Mouse (Mus musculus) hindbrain, postnatal 0 days (tissue): ENCODE data around the gene Cnbp. TPM values are rescaled to one million over a fixed set of nuclear protein-coding genes. Genes with fewer than 3 reads are reported as not detected.

Experiments used
- ATAC-seq: fragments of 200-750 bp; cut with Nextera tagmentation; 2 replicates; pipeline ENCODE4 v1.8.0; 2017; ENCODE audit warnings: mild to moderate bottlenecking, moderate TSS enrichment, moderate library complexity
- DNase-seq: peaks from one replicate; pipeline ENCODE4 v3.0.0-alpha.2; 2015; ENCODE audit warnings: low spot score
- H3K27ac ChIP-seq: fragments of 300-500 bp; sonication (generic); 2 replicates; pipeline ENCODE4 v1.5.1; 2014; ENCODE audit warnings: mild to moderate bottlenecking
- H3K27me3 ChIP-seq: fragments of 300-500 bp; sonication (generic); 2 replicates; pipeline ENCODE4 v1.6.1; 2014; ENCODE audit warnings: low read length, mixed read lengths; ENCODE audit not compliant: insufficient read depth
- H3K36me3 ChIP-seq: fragments of 300-500 bp; sonication (generic); 2 replicates; pipeline ENCODE4 v1.6.1; 2014; ENCODE audit warnings: low read length, mixed read lengths; ENCODE audit not compliant: insufficient read depth
- H3K4me1 ChIP-seq: fragments of 300-500 bp; sonication (generic); 2 replicates; pipeline ENCODE4 v1.6.1; 2014; ENCODE audit warnings: antibody characterized with exemption, low read length, mixed read lengths; ENCODE audit not compliant: insufficient read depth
- H3K4me2 ChIP-seq: fragments of 300-500 bp; sonication (generic); 2 replicates; pipeline ENCODE4 v1.6.1; 2014; ENCODE audit warnings: low read depth, mild to moderate bottlenecking, low read length, moderate library complexity, mixed read lengths
- H3K4me3 ChIP-seq: fragments of 300-500 bp; sonication (generic); 2 replicates; pipeline ENCODE4 v1.5.1; 2014; ENCODE audit warnings: low read length
- H3K9ac ChIP-seq: fragments of 300-500 bp; sonication (generic); replicated peaks from 2 replicates; pipeline ENCODE4 v1.6.1; 2014; ENCODE audit warnings: mild to moderate bottlenecking, low read length, moderate library complexity, mixed read lengths
- H3K9me3 ChIP-seq: fragments of 300-500 bp; sonication (generic); 2 replicates; pipeline ENCODE4 v1.6.1; 2016; ENCODE audit warnings: low read length, mixed read lengths
- CTCF ChIP-seq: IDR thresholded peaks from 2 replicates; pipeline ENCODE4 v1.5.1; 2016; ENCODE audit warnings: antibody characterized with exemption, control low read depth, low read depth
- WGBS: fragments of 180-500 bp; shearing (Covaris S2); extraction: QIAGEN DNeasy Blood & Tissue Kit; methylation state at CpG from one replicate; pipeline ENCODE4 v1.1.7; 2014; 5-methylcytosine and 5-hydroxymethylcytosine counted together
- polyA plus RNA-seq: library from polyadenylated mRNA; unstranded; fragments of >200 nt; fragmentation: Nextera tagmentation; extraction: Ambion mirVana; gene quantifications from 2 replicates; pipeline ENCODE4 v1.2.1, GENCODE M21; 2015
- total RNA-seq: library from RNA; depleted of rRNA; stranded (reverse); fragments of >200 nt; gene quantifications from 2 replicates; pipeline ENCODE4 v1.2.3, GENCODE M21; 2014

Gene Cnbp
- total and polyA plus RNA-seq, 2 experiments from 2014 or later: 209 to 660 TPM

DNA sequence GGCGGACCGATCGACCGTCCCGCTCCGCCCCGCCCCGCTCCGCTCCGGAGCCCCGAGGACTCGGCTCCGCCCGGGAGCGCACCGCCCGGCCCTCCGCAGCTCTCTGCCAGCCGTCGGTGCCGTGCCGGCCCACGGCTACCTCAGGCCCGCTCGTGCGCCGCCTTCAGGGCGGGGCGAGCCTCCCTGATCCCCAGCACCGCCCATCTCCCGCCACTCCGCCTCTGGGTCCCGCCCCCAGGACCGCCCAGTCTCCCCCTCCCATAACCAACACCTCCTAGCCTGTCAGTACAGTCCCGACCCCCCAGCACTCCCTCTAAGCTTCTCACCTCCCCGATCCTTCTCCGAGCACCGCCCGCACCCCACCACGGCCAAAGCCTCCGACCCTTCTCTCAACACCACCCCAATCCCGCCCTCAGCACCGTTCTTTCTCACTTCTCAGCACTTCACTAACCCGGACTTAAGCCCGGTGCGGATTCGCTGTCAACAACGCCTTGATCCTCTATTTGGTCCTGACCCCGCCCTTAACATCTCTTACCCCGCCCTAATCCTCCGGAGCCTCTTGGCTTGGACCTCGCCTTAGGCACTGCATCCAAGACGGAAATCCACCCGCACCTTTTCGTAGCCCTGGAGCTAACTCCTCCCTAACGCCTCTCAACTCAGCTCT is 39.1 kb downstream of the Cnbp start, which contains the start of gene Rab43:
Rab43 (minus strand) TSS at position 490 of the 664 bp plus-strand sequence.
- 1% methylated on average over 31 of the region's 56 CpGs for WGBS
- ATAC-seq (peak; percentile 96), DNase-seq (peak; percentile 93)
- no peaks in the 10 kb centered on the region for H3K27me3 ChIP-seq
- H3K4me2 ChIP-seq: peak within 1 kb of the TSS; percentile 98
- peak; percentile 21; the same call in 1 of the 2 replicates for TF ChIP-seq CTCF
- H3K27ac ChIP-seq: peak within 1 kb of the TSS; percentile 81
- peak within 1 kb of the TSS; percentile 90 for H3K9ac ChIP-seq
- H3K4me3 ChIP-seq: peak within 1 kb of the TSS; percentile 77
- H3K9me3 ChIP-seq: no peaks in the 10 kb centered on the region
- peaks cover 10% of the 10 kb centered on the region for H3K4me1 ChIP-seq
- peaks cover 4% of the 10 kb centered on the region; the same call in 1 of the 2 replicates for H3K36me3 ChIP-seq

DNA sequence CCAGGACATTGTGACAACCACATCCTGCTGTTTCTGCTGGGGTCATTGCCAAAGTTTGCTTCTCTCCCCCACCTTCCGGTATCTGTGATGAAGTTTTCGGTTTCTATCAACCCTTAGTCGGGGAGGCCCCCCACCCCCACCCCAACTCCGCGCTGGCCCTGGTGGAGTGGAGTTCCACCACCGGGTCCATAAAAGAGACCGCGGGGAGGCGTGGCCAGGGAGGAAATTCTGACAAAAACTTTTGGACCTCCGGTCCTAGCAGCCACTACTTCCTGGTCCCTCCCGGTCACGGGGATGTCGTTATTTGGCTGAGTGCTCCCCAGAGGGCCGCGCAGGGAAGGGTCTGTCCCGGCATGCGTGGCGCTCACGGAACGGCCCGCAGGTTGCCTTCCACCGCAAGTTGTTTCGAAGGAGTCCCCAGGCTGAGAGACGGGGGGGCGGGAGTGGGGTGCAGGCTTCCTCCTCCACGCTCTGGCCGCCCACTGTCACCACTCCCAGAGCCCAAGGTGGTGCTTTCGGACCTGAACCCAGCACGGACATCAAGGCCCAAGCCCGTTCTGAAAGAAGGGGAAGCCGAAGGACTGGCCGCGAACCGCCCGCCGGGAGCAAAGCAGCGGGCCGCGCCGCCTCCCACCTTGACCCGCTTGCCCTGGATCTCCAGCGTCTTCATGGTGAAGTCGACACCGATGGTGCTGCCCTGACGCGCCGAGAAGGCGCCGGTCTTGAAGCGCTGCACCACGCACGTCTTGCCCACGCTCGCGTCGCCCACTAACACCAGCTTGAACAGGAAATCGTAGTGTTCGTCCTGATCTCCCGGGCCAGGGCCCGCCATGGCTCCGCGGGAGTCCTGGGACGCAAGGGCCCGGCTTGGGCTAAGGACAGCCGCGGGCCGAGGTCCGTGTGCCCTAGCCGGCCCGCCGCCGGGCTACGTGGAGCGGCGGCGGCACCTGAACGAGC is 39.9 kb downstream of the Cnbp start:
- H3K4me2 ChIP-seq: peak overlapping the region; percentile 98
- peak overlapping the region; percentile 77 for H3K4me3 ChIP-seq
- peak; percentile 58 for DNase-seq
- 1% methylated on average over 72 of the region's 77 CpGs for WGBS
- peak overlapping the region; percentile 81 for H3K27ac ChIP-seq
- TF ChIP-seq CTCF: no peak
- no peaks in the 10 kb centered on the region for H3K9me3 ChIP-seq
- no peaks in the 10 kb centered on the region for H3K27me3 ChIP-seq
- peak; percentile 19 for ATAC-seq
- no peaks in the 10 kb centered on the region; the same call in 1 of the 2 replicates for H3K36me3 ChIP-seq
- peak overlapping the region; percentile 90 for H3K9ac ChIP-seq
- peaks cover 10% of the 10 kb centered on the region for H3K4me1 ChIP-seq

DNA sequence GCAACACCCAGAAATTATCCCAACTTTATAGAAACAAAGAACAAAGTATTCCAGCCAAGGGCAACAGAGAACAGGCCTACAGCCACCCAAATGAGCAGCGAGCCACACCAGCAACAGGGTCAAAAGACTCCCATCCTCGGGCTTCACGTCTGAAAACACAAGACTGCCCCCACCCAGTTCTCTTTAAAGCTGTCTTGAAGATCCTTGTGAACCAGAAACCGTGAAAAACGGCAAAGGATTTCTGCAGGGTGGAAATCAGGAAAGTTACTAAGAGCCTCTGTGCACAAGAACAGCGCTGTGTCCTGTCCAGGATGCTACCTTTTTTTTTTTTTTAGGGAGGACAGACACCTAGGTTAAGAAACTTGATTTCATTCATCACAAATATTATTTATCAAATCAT is 40.6 kb downstream of the Cnbp start:
- peaks cover 10% of the 10 kb centered on the region for H3K4me1 ChIP-seq
- H3K9me3 ChIP-seq: no peaks in the 10 kb centered on the region
- no peaks in the 10 kb centered on the region for H3K27me3 ChIP-seq
- WGBS: 32% methylated on average over 6 of the region's 6 CpGs
- DNase-seq (no peak), ATAC-seq (no peak)
- no peak overlapping the region for H3K27ac ChIP-seq
- TF ChIP-seq CTCF: no peak
- H3K4me3 ChIP-seq: peak overlapping the region; percentile 77
- no peaks in the 10 kb centered on the region; the same call in 1 of the 2 replicates for H3K36me3 ChIP-seq
- peak overlapping the region; percentile 90; the same call in 1 of the 2 replicates for H3K9ac ChIP-seq
- H3K4me2 ChIP-seq: peak overlapping the region; percentile 98

- Histone ChIP-seq H3K36me3 (no peaks in the 10 kb centered on the region; the same call in 1 of the 2 replicates), H3K4me2 (peak overlapping the region; percentile 98; the same call in 1 of the 2 replicates), H3K4me3 (no peak overlapping the region), H3K4me1 (peaks cover 10% of the 10 kb centered on the region), H3K27me3 (no peaks in the 10 kb centered on the region), H3K27ac (no peak overlapping the region), H3K9ac (no peak overlapping the region), H3K9me3 (no peaks in the 10 kb centered on the region)
- ATAC-seq: no peak
- no peak for TF ChIP-seq CTCF
- 87% methylated on average over 6 of the region's 6 CpGs for WGBS
- no peak for DNase-seq
These were observed 41.2 kb downstream of the Cnbp start for GRCm38 (mm10) chr6:87809651-87810161.

DNA sequence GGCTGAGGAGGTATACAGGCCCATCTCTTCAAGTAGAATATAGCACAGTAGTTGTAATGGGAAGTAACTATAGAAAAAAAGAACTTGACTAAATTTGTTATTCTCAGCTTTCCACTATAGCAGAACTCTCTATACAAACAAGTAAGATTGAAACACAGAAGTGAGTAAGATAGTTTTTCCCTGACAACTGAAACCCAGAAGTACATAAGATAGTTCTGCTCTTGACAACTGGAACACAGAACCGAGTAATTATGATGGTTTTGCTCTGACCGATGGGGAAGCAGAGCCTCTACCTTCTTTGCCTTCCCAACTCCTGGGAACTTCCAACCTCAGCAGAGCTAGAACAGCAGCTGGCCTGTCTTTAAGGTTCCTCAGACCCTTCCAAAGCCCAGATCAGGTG is 41.8 kb downstream of the Cnbp start:
- Histone ChIP-seq H3K4me1 (peaks cover 10% of the 10 kb centered on the region), H3K9ac (no peak overlapping the region)
- no peak for TF ChIP-seq CTCF

GRCm38 (mm10) chr6:87808521-87808920 is 42.4 kb downstream of the Cnbp start:
- ATAC-seq (no peak), DNase-seq (no peak)
- Histone ChIP-seq H3K4me1 (peaks cover 10% of the 10 kb centered on the region), H3K27me3 (no peaks in the 10 kb centered on the region), H3K36me3 (no peaks in the 10 kb centered on the region), H3K27ac (no peak overlapping the region), H3K4me2 (no peak overlapping the region), H3K4me3 (no peak overlapping the region), H3K9ac (no peak overlapping the region), H3K9me3 (no peaks in the 10 kb centered on the region)
- no peak for TF ChIP-seq CTCF
- WGBS: 76% methylated on average over 3 of the region's 3 CpGs

More for the DNA sequence above, 41.8 kb downstream of the Cnbp start:
- H3K27ac ChIP-seq: no peak overlapping the region
- no peak overlapping the region for H3K4me2 ChIP-seq
- no peaks in the 10 kb centered on the region for H3K9me3 ChIP-seq
- no peaks in the 10 kb centered on the region; the same call in 1 of the 2 replicates for H3K36me3 ChIP-seq
- 91% methylated on average over 2 of the region's 2 CpGs for WGBS
- DNase-seq: no peak
- no peak overlapping the region for H3K4me3 ChIP-seq
- no peak for ATAC-seq
- no peaks in the 10 kb centered on the region for H3K27me3 ChIP-seq
